ENCODE assay signal across 8 mouse cellular contexts in genomic region chr11:90129793-90130624, GRCm38 (mm10). TPM values are rescaled to one million over a fixed set of nuclear protein-coding genes. Genes with fewer than 3 reads are reported as not detected.
DNase-seq lines count a peak whose midpoint lies in the region; ATAC-seq and TF ChIP-seq lines count a peak whose summit lies in the region.

No protein-coding gene starts in this region.

- H3K4me3 ChIP-seq in liver, embryonic 11.5 days (ENCODE audit: low read depth, low read length): no peak overlapping the region
- H3K4me3 ChIP-seq in midbrain, postnatal 0 days (ENCODE audit: low read depth, low read length): no peak overlapping the region

- H3K4me1 ChIP-seq in liver, embryonic 11.5 days (replicated peaks; ENCODE audit: control insufficient read depth, insufficient read depth, low read length): no peaks in the 10 kb centered on the region
- no peaks in the 10 kb centered on the region for H3K4me1 ChIP-seq in midbrain, postnatal 0 days (ENCODE audit: insufficient read depth, low read length)

- no peak overlapping the region for H3K27ac ChIP-seq in liver, embryonic 11.5 days (ENCODE audit: low read depth, low read length)
- peak overlapping the region; percentile 12; the same call in 1 of the 2 replicates for H3K27ac ChIP-seq in midbrain, postnatal 0 days (ENCODE audit: low read depth, low read length)

- WGBS in liver, embryonic 11.5 days: 49% methylated on average over 12 of the region's 12 CpGs
- 41% methylated on average over 12 of the region's 12 CpGs for WGBS in midbrain, postnatal 0 days

- intact Hi-C loops in heart, postnatal 10 days (cut with DNase I): no loop called here

- no peak overlapping the region for H3K4me2 ChIP-seq in liver, embryonic 11.5 days
- no peak overlapping the region; the same call in 1 of the 2 replicates for H3K4me2 ChIP-seq in midbrain, postnatal 0 days (ENCODE audit: low read depth, low read length, poor library complexity, severe bottlenecking)

- peak; percentile 11 for DNase-seq in liver
- DNase-seq in liver, embryonic 11.5 days (ENCODE audit: low spot score): no peak
- peak; percentile 54 to 67 for DNase-seq in heart, postnatal 10 days
- peak; percentile 59 for DNase-seq in kidney, postnatal 14 days
- peak; percentile 32 for DNase-seq in midbrain, postnatal 0 days (ENCODE audit: low spot score)
- DNase-seq in MN1 (ENCODE audit: low spot score): no peak
- DNase-seq in urinary bladder, postnatal 25 days (ENCODE audit: low spot score): no peak
- DNase-seq in frontal cortex, postnatal 36 days (ENCODE audit: low spot score in 2 of 2): no peak

- H3K9ac ChIP-seq in liver, embryonic 11.5 days (ENCODE audit: low read depth, low read length): no peak overlapping the region
- H3K9ac ChIP-seq in midbrain, postnatal 0 days (replicated peaks; ENCODE audit: low read length, poor library complexity, severe bottlenecking): no peak overlapping the region

- ATAC-seq in liver, embryonic 11.5 days (replicated peaks; ENCODE audit: low FRiP score): no peak
- ATAC-seq in midbrain, postnatal 0 days (ENCODE audit: low FRiP score): no peak

- no peaks in the 10 kb centered on the region for H3K9me3 ChIP-seq in liver, embryonic 11.5 days (ENCODE audit: control insufficient read depth, low read length)
- no peaks in the 10 kb centered on the region for H3K9me3 ChIP-seq in midbrain, postnatal 0 days (ENCODE audit: low read length)

- no peaks in the 10 kb centered on the region for H3K36me3 ChIP-seq in liver, embryonic 11.5 days (ENCODE audit: control insufficient read depth, insufficient read depth, low read length)
- no peaks in the 10 kb centered on the region for H3K36me3 ChIP-seq in midbrain, postnatal 0 days (ENCODE audit: insufficient read depth, low read length)

- no peaks in the 10 kb centered on the region for H3K27me3 ChIP-seq in liver, embryonic 11.5 days (replicated peaks; ENCODE audit: control insufficient read depth, insufficient read depth, low read length)
- H3K27me3 ChIP-seq in midbrain, postnatal 0 days (ENCODE audit: insufficient read depth, low read length): no peaks in the 10 kb centered on the region

- no peak for TF ChIP-seq CTCF in midbrain, postnatal 0 days (IDR thresholded peaks at IDR 0.05)

RNA-seq across cellular contexts. Expression of gene Gm45716, which starts 57.5 kb away (rescaled TPM):
- 6.3 and 7.3 TPM in 2 replicates for polyA plus RNA-seq in liver, embryonic 11.5 days (2014; fragmentation: Nextera tagmentation; extraction: Ambion mirVana)
- total RNA-seq in heart, postnatal 10 days (2021): 10 to 100 TPM; 22.4 to 23.2 TPM
- total RNA-seq in midbrain, postnatal 0 days (2014; rRNA removed): 10.0 and 13.7 TPM in 2 replicates
- 23.6 and 24.5 TPM in 2 replicates for polyA plus RNA-seq in midbrain, postnatal 0 days (2015; fragmentation: Nextera tagmentation; extraction: Ambion mirVana)

Comparison
In these comparisons a context has a peak if more than half of its experiments do, and no peak if none do; other contexts are left out.
1. DNase-seq: peak in liver (single experiment), heart, postnatal 10 days (2 of 2), kidney, postnatal 14 days (single experiment) and midbrain, postnatal 0 days (single experiment); none in liver, embryonic 11.5 days (single experiment), MN1 (single experiment), urinary bladder, postnatal 25 days (single experiment) and frontal cortex, postnatal 36 days (0 of 2).